In genomic region chr13:78427141-78428083, GRCm38 (mm10) we compare ENCODE assay signal across 8 mouse cellular contexts.
DNase-seq lines count a peak whose midpoint lies in the region; ATAC-seq and TF ChIP-seq lines count a peak whose summit lies in the region.

No protein-coding gene starts in this region.

- ATAC-seq in forebrain, embryonic 13.5 days, result peak; percentile 96
- no peak for ATAC-seq in intestine, postnatal 0 days
- ATAC-seq in neural tube, embryonic 12.5 days (ENCODE audit: low FRiP score, low read depth), result peak; percentile 97
- no peak for ATAC-seq in monocyte, adult 5-6 weeks (replicated peaks; ENCODE audit: insufficient number of reproducible peaks, low FRiP score, low TSS enrichment, poor library complexity, severe bottlenecking)

- H3K36me3 ChIP-seq in forebrain, embryonic 13.5 days (ENCODE audit: poor library complexity, severe bottlenecking), result no peaks in the 10 kb centered on the region
- H3K36me3 ChIP-seq in intestine, postnatal 0 days (ENCODE audit: control insufficient read depth, insufficient read depth), result no peaks in the 10 kb centered on the region
- H3K36me3 ChIP-seq in neural tube, embryonic 12.5 days, result no peaks in the 10 kb centered on the region
- H3K36me3 ChIP-seq in thymus, adult 2 months (ENCODE audit: control insufficient read depth, insufficient read depth, low read length), result no peaks in the 10 kb centered on the region

- H3K27ac ChIP-seq in forebrain, embryonic 13.5 days, result peak overlapping the region; percentile 87
- H3K27ac ChIP-seq in intestine, postnatal 0 days (ENCODE audit: low read depth, low read length), result no peak overlapping the region
- peak overlapping the region; percentile 6; the same call in 1 of the 2 replicates for H3K27ac ChIP-seq in neural tube, embryonic 12.5 days
- no peak overlapping the region for H3K27ac ChIP-seq in thymus, adult 2 months (ENCODE audit: control insufficient read depth, insufficient read depth, low read length)

- no peak for TF ChIP-seq POLR2A in thymus, adult 2 months (IDR thresholded peaks at IDR 0.05; ENCODE audit: control insufficient read depth, extremely low read depth, insufficient read depth, low read length, poor library complexity)

- WGBS in forebrain, embryonic 13.5 days, result 3% methylated on average over 24 of the region's 24 CpGs
- 28% methylated on average over 24 of the region's 24 CpGs for WGBS in intestine, postnatal 0 days
- 5% methylated on average over 24 of the region's 24 CpGs for WGBS in neural tube, embryonic 12.5 days
- 15% methylated on average over 24 of the region's 24 CpGs for WGBS in thymus, adult 2 months

- H3K4me3 ChIP-seq in forebrain, embryonic 13.5 days, result peak overlapping the region; percentile 31
- H3K4me3 ChIP-seq in intestine, postnatal 0 days (ENCODE audit: low read depth, low read length), result no peak overlapping the region
- H3K4me3 ChIP-seq in neural tube, embryonic 12.5 days, result peak overlapping the region; percentile 15
- H3K4me3 ChIP-seq in thymus, adult 2 months (ENCODE audit: control insufficient read depth, insufficient read depth, low read length), result no peak overlapping the region

- TF ChIP-seq CTCF in intestine, postnatal 0 days (IDR thresholded peaks at IDR 0.05; ENCODE audit: low read depth), result no peak
- no peak for TF ChIP-seq CTCF in thymus, adult 2 months (IDR thresholded peaks at IDR 0.05; ENCODE audit: borderline replicate concordance, control insufficient read depth, extremely low read depth, insufficient read depth, low read length, poor library complexity)

- DNase-seq in R1 (ENCODE audit: low read depth, low spot score) (peak; percentile 91), liver (peak; percentile 5)
- DNase-seq in adrenal gland, postnatal 36 days, result peak; percentile 19 to 28
- DNase-seq in thymus, adult 2 months, result no peak

- H3K9me3 ChIP-seq in forebrain, embryonic 13.5 days (replicated peaks), result no peaks in the 10 kb centered on the region
- H3K9me3 ChIP-seq in intestine, postnatal 0 days (ENCODE audit: control insufficient read depth), result no peaks in the 10 kb centered on the region
- no peaks in the 10 kb centered on the region for H3K9me3 ChIP-seq in neural tube, embryonic 12.5 days

- peak overlapping the region; percentile 63 for H3K4me2 ChIP-seq in forebrain, embryonic 13.5 days
- peak overlapping the region; percentile 48 for H3K4me2 ChIP-seq in intestine, postnatal 0 days (replicated peaks; ENCODE audit: low read depth)
- H3K4me2 ChIP-seq in neural tube, embryonic 12.5 days (replicated peaks), result peak overlapping the region; percentile 53

- H3K4me1 ChIP-seq in forebrain, embryonic 13.5 days, result peaks cover 29% of the 10 kb centered on the region
- no peaks in the 10 kb centered on the region for H3K4me1 ChIP-seq in intestine, postnatal 0 days (replicated peaks; ENCODE audit: control insufficient read depth, insufficient read depth, low read length)
- peaks cover 18% of the 10 kb centered on the region for H3K4me1 ChIP-seq in neural tube, embryonic 12.5 days
- H3K4me1 ChIP-seq in thymus, adult 2 months (replicated peaks; ENCODE audit: control insufficient read depth, insufficient read depth, low read length), result no peaks in the 10 kb centered on the region

- no peaks in the 10 kb centered on the region for H3K27me3 ChIP-seq in forebrain, embryonic 13.5 days
- H3K27me3 ChIP-seq in intestine, postnatal 0 days (replicated peaks; ENCODE audit: control insufficient read depth, insufficient read depth, low read length), result no peaks in the 10 kb centered on the region
- H3K27me3 ChIP-seq in neural tube, embryonic 12.5 days (replicated peaks), result no peaks in the 10 kb centered on the region
- H3K27me3 ChIP-seq in thymus, adult 2 months (ENCODE audit: control insufficient read depth, insufficient read depth, low read length), result no peaks in the 10 kb centered on the region

- H3K9ac ChIP-seq in forebrain, embryonic 13.5 days, result peak overlapping the region; percentile 50
- H3K9ac ChIP-seq in intestine, postnatal 0 days (ENCODE audit: low read depth, low read length), result no peak overlapping the region; the same call in 1 of the 2 replicates
- H3K9ac ChIP-seq in neural tube, embryonic 12.5 days, result peak overlapping the region; percentile 21; the same call in 1 of the 2 replicates

Comparison
In these comparisons a context has a peak if more than half of its experiments do, and no peak if none do; other contexts are left out.
1. ATAC-seq: peak in forebrain, embryonic 13.5 days (single experiment) and neural tube, embryonic 12.5 days (single experiment); none in intestine, postnatal 0 days (single experiment) and monocyte, adult 5-6 weeks (single experiment).
2. H3K27ac ChIP-seq: peak in forebrain, embryonic 13.5 days (single experiment) and neural tube, embryonic 12.5 days (single experiment); none in intestine, postnatal 0 days (single experiment) and thymus, adult 2 months (single experiment).
3. H3K4me3 ChIP-seq: peak in forebrain, embryonic 13.5 days (single experiment) and neural tube, embryonic 12.5 days (single experiment); none in intestine, postnatal 0 days (single experiment) and thymus, adult 2 months (single experiment).
4. Peak in every context shown above with its lines, with median percentiles within 50 percentile points of each other: H3K4me2 ChIP-seq.